Mouse (Mus musculus): Measurements from ENCODE around the gene Ttc39a. TPM values are rescaled to one million over a fixed set of nuclear protein-coding genes. Genes with fewer than 3 reads are reported as not detected.

Gene Ttc39a
- polyA plus RNA-seq, 1 experiment from 2014 or later, result 4.9 TPM

DNA sequence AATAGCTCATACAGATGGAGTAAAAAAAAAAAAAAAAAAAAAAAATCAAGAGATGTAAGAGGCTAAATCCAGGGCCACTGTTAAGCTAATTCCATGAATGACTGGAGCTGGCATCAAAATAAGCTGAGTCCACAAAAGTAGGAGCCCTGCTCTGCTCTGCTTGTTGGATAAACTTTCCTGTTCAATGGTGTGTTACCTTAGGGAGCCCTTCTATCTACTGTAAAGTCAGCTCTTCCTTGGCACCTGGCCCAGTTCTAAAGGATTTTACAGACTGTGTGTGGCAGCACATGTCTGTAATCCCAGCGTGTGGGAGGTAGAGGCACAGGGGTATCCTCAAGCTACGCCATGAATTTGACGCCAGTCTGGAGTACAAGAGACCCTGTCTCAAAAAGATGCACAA is 34.6 kb downstream of the Ttc39a start:
- no peak overlapping the region for H3K9ac ChIP-seq (replicated peaks)
- H3K27me3 ChIP-seq (replicated peaks), result no peaks in the 10 kb centered on the region
- no peak overlapping the region for H3K4me2 ChIP-seq
- H3K4me1 ChIP-seq, result no peaks in the 10 kb centered on the region
- H3K27ac ChIP-seq (replicated peaks), result no peak overlapping the region
- no peak overlapping the region for H3K4me3 ChIP-seq (replicated peaks)
- H3K9me3 ChIP-seq (replicated peaks), result no peaks in the 10 kb centered on the region
- no peaks in the 10 kb centered on the region for H3K36me3 ChIP-seq
- WGBS, result 81% methylated on average over 3 of the region's 3 CpGs
- no peak for ATAC-seq (ENCODE audit: low FRiP score)

DNA sequence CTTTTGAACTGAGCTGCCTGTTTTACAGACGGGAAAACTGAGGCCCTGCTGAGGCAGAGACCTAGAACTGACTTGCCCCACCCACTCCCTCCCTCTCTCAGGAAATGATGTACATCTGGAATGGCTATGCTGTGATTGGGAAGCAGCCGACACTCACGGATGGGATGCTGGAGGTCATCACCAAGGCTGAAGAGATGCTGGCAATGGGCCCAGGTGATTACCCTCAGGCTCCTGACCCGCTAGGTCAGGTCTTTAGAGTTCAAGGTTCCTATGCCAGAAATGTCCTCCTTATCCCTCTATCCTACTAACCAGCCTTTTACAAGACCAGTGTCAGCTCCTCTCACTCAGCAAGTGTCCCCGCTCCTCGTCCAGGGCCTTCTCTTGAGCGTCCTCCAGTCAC is 35.7 kb downstream of the Ttc39a start:
- no peak for ATAC-seq (ENCODE audit: low FRiP score)

DNA sequence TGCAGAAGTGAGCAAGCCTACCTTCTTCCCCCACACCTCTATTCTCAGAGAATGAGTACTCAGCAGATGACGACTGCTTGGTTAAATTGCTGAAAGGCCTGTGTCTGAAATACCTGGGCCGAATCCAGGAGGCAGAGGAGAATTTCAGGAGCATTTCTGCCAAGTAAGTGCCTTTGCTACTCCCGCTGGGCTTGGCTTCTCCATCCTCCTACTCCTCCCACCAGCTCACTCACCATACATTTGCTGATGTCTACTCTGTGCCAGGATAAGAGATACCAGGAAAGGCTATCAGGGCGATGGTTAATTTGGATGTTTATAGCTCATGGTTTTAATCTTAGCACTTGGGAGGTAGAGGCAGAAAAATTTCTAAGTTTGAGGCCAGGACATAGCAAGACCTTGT is 36.2 kb downstream of the Ttc39a start:
- no peaks in the 10 kb centered on the region for H3K9me3 ChIP-seq (replicated peaks)
- no peak overlapping the region for H3K4me3 ChIP-seq (replicated peaks)
- 87% methylated on average over 4 of the region's 4 CpGs for WGBS
- H3K4me2 ChIP-seq, result no peak overlapping the region
- no peak overlapping the region for H3K27ac ChIP-seq (replicated peaks)
- no peaks in the 10 kb centered on the region for H3K27me3 ChIP-seq (replicated peaks)
- H3K9ac ChIP-seq (replicated peaks), result no peak overlapping the region
- no peak for ATAC-seq (ENCODE audit: low FRiP score)
- H3K4me1 ChIP-seq, result no peaks in the 10 kb centered on the region
- H3K36me3 ChIP-seq, result no peaks in the 10 kb centered on the region

More for the DNA sequence above, 35.7 kb downstream of the Ttc39a start:
- Histone ChIP-seq H3K9ac (replicated peaks) (no peak overlapping the region), H3K27ac (replicated peaks) (no peak overlapping the region), H3K4me2 (no peak overlapping the region), H3K36me3 (no peaks in the 10 kb centered on the region), H3K27me3 (replicated peaks) (no peaks in the 10 kb centered on the region), H3K4me1 (no peaks in the 10 kb centered on the region), H3K9me3 (replicated peaks) (no peaks in the 10 kb centered on the region), H3K4me3 (replicated peaks) (no peak overlapping the region)
- WGBS, result 90% methylated on average over 7 of the region's 7 CpGs

DNA sequence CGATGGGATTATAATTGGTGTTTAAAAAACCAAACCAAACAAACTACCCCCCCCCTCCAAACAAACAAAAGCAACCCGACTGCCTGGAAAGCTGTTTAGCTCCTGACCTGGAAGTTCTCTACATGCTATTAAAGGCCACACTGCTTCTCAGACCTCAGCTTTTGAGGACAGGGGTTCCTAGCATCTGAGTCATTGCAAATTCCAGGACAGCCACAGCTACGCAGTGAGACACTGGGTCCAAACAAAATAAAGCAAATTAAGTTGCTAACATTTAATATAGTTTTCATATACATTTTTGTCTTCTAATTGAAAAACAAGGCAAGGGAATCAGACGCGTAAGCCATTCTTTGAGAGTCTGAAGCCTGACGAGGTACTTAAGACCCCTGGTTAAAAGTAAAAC is 38.0 kb downstream of the Ttc39a start:
- Histone ChIP-seq H3K4me1 (no peaks in the 10 kb centered on the region), H3K27me3 (replicated peaks) (no peaks in the 10 kb centered on the region), H3K27ac (replicated peaks) (no peak overlapping the region), H3K9me3 (replicated peaks) (no peaks in the 10 kb centered on the region), H3K4me3 (replicated peaks) (no peak overlapping the region), H3K36me3 (no peaks in the 10 kb centered on the region), H3K9ac (replicated peaks) (no peak overlapping the region), H3K4me2 (no peak overlapping the region)
- 82% methylated on average over 6 of the region's 6 CpGs for WGBS
- no peak for ATAC-seq (ENCODE audit: low FRiP score)

DNA sequence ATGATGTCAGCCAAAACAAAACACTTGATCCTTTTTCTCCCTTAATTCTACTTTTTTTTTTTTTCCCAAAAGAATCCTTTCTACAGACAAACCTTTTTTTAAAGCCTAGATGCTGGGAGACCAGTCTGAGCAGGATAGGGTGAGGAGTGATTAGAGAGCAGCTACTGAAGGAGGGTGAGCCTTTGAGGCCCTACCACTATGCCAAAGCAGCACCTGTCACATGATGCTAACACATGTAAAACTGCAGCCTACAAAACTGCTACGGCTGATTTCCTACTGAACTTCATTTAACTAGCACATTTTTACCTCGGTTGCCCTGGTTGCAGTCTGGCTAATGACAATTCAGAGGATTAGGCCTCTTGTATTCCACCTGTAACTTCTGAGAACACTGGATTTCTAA is 38.5 kb downstream of the Ttc39a start:
- no peak for ATAC-seq (ENCODE audit: low FRiP score)
- 57% methylated on average over 2 of the region's 2 CpGs for WGBS
- H3K9me3 ChIP-seq (replicated peaks), result no peaks in the 10 kb centered on the region

DNA sequence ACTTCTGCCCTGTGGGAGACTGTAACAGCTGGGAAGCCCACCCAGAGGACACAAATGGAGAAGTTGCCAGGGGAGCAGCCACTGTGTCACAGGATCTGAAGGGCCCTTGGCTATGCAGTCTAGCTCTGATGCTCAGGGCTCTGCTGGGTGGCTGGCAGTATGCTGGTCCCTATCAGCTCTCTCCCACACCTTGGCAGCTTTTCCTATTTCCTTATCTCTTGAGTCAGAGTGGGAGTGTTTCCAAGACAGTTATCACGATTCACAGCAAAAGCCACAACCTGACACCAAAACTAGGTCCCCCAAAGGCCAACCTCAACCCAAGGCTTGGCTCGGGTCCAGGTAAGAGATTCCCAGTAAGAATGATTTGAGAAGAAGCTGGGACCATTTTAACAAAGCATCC is 39.0 kb downstream of the Ttc39a start:
- no peak overlapping the region for H3K4me2 ChIP-seq
- H3K9me3 ChIP-seq (replicated peaks), result no peaks in the 10 kb centered on the region
- peaks cover 2% of the 10 kb centered on the region; the same call in 1 of the 2 replicates for H3K36me3 ChIP-seq
- no peaks in the 10 kb centered on the region for H3K4me1 ChIP-seq
- no peak overlapping the region for H3K4me3 ChIP-seq (replicated peaks)
- no peak overlapping the region for H3K27ac ChIP-seq (replicated peaks)
- no peak overlapping the region for H3K9ac ChIP-seq (replicated peaks)
- H3K27me3 ChIP-seq (replicated peaks), result no peaks in the 10 kb centered on the region
- ATAC-seq (ENCODE audit: low FRiP score), result no peak
- 78% methylated on average over 2 of the region's 2 CpGs for WGBS

More for the DNA sequence above, 38.5 kb downstream of the Ttc39a start:
- Histone ChIP-seq H3K36me3 (peaks cover 2% of the 10 kb centered on the region; the same call in 1 of the 2 replicates), H3K27ac (replicated peaks) (no peak overlapping the region), H3K27me3 (replicated peaks) (no peaks in the 10 kb centered on the region), H3K4me1 (no peaks in the 10 kb centered on the region), H3K9ac (replicated peaks) (no peak overlapping the region), H3K4me3 (replicated peaks) (no peak overlapping the region), H3K4me2 (no peak overlapping the region)

DNA sequence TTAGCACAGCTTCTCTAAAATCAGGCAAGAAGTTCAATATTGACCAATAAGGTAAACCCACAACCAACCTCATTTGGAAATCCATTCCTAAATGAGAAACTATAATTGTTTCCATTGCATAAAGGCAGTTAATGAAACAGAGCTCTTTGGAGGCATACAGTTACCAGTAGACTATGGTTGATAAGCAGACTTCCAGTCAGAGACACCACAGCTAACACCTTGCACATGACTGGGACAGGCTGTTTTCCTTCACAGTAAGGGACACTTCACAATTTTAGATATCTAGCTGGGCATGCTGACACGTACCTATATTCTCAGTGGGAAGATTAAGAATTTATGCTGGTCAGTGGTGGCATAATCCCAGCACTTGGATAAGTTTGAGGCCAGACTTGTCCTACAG is 39.5 kb downstream of the Ttc39a start:
- WGBS, result 95% methylated on average over 1 of the region's 1 CpGs
- Histone ChIP-seq H3K36me3 (peaks cover 2% of the 10 kb centered on the region; the same call in 1 of the 2 replicates), H3K9ac (replicated peaks) (no peak overlapping the region), H3K9me3 (replicated peaks) (no peaks in the 10 kb centered on the region), H3K4me2 (no peak overlapping the region), H3K27ac (replicated peaks) (no peak overlapping the region), H3K4me3 (replicated peaks) (no peak overlapping the region), H3K27me3 (replicated peaks) (no peaks in the 10 kb centered on the region), H3K4me1 (no peaks in the 10 kb centered on the region)
- ATAC-seq (ENCODE audit: low FRiP score), result no peak

DNA sequence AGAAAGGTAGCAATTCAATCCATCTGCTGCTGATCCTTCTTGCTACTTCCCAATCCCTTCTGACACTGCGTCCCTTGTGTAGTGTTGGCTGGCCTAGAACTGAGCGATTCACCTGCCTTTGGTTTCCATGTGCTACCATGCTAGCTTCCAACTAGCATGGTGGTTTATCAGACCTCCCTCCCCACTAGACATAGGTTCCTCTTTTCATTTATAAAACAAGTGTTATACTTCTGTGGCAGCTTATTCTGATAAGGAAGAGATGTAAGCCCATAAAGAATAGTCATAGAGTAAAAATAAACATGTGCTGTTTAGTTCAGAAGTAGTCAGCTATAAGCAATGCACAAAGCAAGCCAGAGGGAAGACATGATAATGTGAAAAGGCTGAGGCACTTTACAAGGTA is 42.1 kb downstream of the Ttc39a start:
- Histone ChIP-seq H3K4me1 (no peaks in the 10 kb centered on the region), H3K4me3 (replicated peaks) (no peak overlapping the region), H3K27me3 (replicated peaks) (no peaks in the 10 kb centered on the region), H3K4me2 (no peak overlapping the region), H3K9ac (replicated peaks) (no peak overlapping the region), H3K36me3 (peaks cover 5% of the 10 kb centered on the region; the same call in 1 of the 2 replicates), H3K9me3 (replicated peaks) (no peaks in the 10 kb centered on the region), H3K27ac (replicated peaks) (no peak overlapping the region)
- 97% methylated on average over 2 of the region's 2 CpGs for WGBS
- no peak for ATAC-seq (ENCODE audit: low FRiP score)

DNA sequence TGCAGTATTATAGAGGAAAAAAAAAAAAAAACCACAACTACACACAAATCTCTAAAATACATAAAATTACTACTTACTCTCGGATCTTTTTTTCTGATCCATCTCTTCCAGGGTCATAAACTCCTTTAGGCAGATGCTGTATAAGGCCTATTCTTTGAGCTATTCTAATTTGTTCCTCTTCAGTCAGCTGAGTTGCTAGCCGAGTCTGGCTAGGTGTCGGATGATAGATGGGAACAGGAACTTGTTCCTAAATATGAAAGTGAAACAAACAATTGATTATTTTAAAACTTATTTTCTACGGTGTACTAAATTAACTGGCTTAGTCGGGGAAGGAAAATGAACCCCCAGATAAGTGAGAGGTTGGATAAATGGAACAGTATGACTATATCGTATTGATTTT is 50.4 kb downstream of the Ttc39a start:
- Histone ChIP-seq H3K27ac (replicated peaks) (no peak overlapping the region), H3K9ac (replicated peaks) (no peak overlapping the region), H3K4me3 (replicated peaks) (no peak overlapping the region), H3K4me1 (no peaks in the 10 kb centered on the region; the same call in 1 of the 2 replicates), H3K36me3 (peaks cover 10% of the 10 kb centered on the region), H3K9me3 (replicated peaks) (no peaks in the 10 kb centered on the region), H3K4me2 (no peak overlapping the region), H3K27me3 (replicated peaks) (no peaks in the 10 kb centered on the region)
- WGBS, result 88% methylated on average over 6 of the region's 6 CpGs
- ATAC-seq (ENCODE audit: low FRiP score), result no peak

DNA sequence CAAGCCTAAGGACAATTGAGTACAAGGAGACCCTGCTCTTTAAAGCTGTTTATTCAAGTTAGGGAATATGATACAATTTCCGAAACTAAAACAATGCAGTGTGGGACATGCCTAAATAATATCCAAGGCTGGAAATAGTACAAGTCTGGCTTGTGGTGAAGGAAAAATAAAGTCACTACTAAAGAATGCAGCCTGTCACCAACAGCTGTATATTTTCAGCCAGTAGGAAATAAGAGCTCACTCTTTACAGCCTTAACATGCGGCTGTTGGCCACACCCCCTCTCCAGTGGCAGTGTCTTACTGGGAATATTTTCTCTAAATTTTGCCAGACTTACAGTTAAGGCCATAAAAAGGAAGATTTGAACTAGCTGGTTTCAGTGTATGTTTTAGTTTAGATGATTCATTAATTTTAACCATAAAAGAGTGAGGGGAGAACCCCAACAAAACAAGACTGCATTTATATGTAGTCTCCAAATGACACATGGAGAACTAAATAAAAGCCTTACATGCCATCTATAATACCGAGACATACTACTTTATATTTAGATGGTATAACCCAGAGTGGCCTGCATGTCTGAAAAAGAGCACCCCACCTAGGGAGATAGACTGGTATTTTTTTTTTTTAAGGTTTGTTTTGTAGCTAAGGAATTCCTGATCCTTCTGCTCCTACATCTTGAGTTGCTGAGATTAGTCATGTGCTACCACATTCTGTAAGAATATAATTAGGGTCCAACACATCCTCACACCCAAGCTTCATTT is 54.2 kb downstream of the Ttc39a start:
- Histone ChIP-seq H3K9ac (replicated peaks) (no peak overlapping the region), H3K4me1 (no peaks in the 10 kb centered on the region; the same call in 1 of the 2 replicates), H3K4me3 (replicated peaks) (no peak overlapping the region), H3K36me3 (no peaks in the 10 kb centered on the region), H3K4me2 (no peak overlapping the region), H3K9me3 (replicated peaks) (no peaks in the 10 kb centered on the region), H3K27ac (replicated peaks) (no peak overlapping the region), H3K27me3 (replicated peaks) (no peaks in the 10 kb centered on the region)
- 63% methylated on average over 3 of the region's 3 CpGs for WGBS
- no peak for ATAC-seq (ENCODE audit: low FRiP score)

DNA sequence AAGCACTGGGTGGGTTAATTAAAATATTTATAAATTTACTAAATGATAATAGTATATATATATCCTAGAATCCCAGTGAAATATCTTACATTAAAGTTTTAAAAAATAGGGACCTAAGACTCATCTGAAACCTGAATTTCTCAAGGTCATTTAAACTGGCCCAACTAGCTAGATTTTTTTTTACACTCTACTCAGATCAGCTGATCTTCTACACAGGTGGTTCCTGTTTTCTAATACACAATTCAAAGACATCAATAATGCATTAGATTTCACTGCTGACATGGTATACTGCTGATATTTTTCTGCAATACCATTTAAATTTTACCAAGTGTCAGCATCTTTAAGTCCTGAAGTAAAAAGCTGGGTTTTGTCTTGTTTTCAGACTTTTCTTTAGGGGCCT is 57.5 kb downstream of the Ttc39a start:
- Histone ChIP-seq H3K27me3 (replicated peaks) (no peaks in the 10 kb centered on the region), H3K9me3 (replicated peaks) (no peaks in the 10 kb centered on the region), H3K4me3 (replicated peaks) (no peak overlapping the region), H3K4me1 (no peaks in the 10 kb centered on the region; the same call in 1 of the 2 replicates), H3K27ac (replicated peaks) (no peak overlapping the region), H3K36me3 (no peaks in the 10 kb centered on the region), H3K4me2 (no peak overlapping the region), H3K9ac (replicated peaks) (no peak overlapping the region)
- no peak for ATAC-seq (ENCODE audit: low FRiP score)

DNA sequence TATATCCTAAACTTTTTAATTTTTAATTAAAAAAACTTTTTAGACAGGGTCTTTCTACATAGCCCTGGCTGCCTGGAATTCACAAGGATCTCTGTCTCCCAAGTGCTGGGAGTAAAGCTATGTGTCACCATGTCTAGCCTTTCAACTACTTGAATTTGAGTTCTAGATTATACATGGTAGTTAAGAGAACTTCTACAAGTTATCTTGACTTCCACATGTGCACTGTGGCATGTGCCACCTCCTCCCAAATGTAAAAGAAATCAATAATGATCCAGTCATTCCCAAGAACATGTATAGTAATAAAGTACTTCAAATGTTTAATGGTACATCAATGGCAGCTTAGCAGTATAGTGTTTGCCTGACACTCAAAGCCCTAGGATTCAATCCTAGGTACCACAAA is 61.3 kb downstream of the Ttc39a start:
- H3K27me3 ChIP-seq (replicated peaks), result no peaks in the 10 kb centered on the region
- no peaks in the 10 kb centered on the region for H3K9me3 ChIP-seq (replicated peaks)
- no peaks in the 10 kb centered on the region for H3K36me3 ChIP-seq
- no peak overlapping the region for H3K4me3 ChIP-seq (replicated peaks)
- no peak overlapping the region for H3K27ac ChIP-seq (replicated peaks)
- H3K4me2 ChIP-seq, result no peak overlapping the region
- ATAC-seq (ENCODE audit: low FRiP score), result no peak
- H3K4me1 ChIP-seq, result peaks cover 8% of the 10 kb centered on the region; the same call in 1 of the 2 replicates
- no peak overlapping the region for H3K9ac ChIP-seq (replicated peaks)

Data from neural tube, embryonic 15.5 days (tissue).